Mouse (Mus musculus) intestine, postnatal 0 days (tissue): ENCODE data around the gene Eif4g3. TPM values are rescaled to one million over a fixed set of nuclear protein-coding genes. Genes with fewer than 3 reads are reported as not detected.
A peak's percentile ranks its signal among the peaks of the same experiment; 100 is the strongest.

Experiments used
- ATAC-seq: fragments of 200-750 bp; cut with Nextera tagmentation; 2 replicates; pipeline ENCODE4 v1.8.0; 2017; ENCODE audit warnings: mild to moderate bottlenecking, moderate TSS enrichment, moderate library complexity
- H3K27ac ChIP-seq: fragments of 300-500 bp; sonication (generic); 2 replicates; pipeline ENCODE4 v1.5.1; 2014; ENCODE audit warnings: mild to moderate bottlenecking, low read depth, low read length, moderate library complexity
- H3K27me3 ChIP-seq: fragments of 300-500 bp; sonication (generic); replicated peaks from 2 replicates; pipeline ENCODE4 v1.6.1; 2014; ENCODE audit warnings: low read length, mixed read lengths; ENCODE audit not compliant: control insufficient read depth, insufficient read depth
- H3K36me3 ChIP-seq: fragments of 300-500 bp; sonication (generic); 2 replicates; pipeline ENCODE4 v1.6.1; 2014; ENCODE audit warnings: mild to moderate bottlenecking, moderate library complexity; ENCODE audit not compliant: control insufficient read depth, insufficient read depth
- H3K4me1 ChIP-seq: fragments of 300-500 bp; sonication (generic); replicated peaks from 2 replicates; pipeline ENCODE4 v1.6.1; 2014; ENCODE audit warnings: antibody characterized with exemption, low read length, mixed read lengths; ENCODE audit not compliant: control insufficient read depth, insufficient read depth
- H3K4me2 ChIP-seq: fragments of 300-500 bp; sonication (generic); replicated peaks from 2 replicates; pipeline ENCODE4 v1.6.1; 2014; ENCODE audit warnings: low read depth, mild to moderate bottlenecking, moderate library complexity
- H3K4me3 ChIP-seq: fragments of 300-500 bp; sonication (generic); 2 replicates; pipeline ENCODE4 v1.5.1; 2014; ENCODE audit warnings: low read depth, low read length
- H3K9ac ChIP-seq: fragments of 300-500 bp; sonication (generic); 2 replicates; pipeline ENCODE4 v1.6.1; 2014; ENCODE audit warnings: mild to moderate bottlenecking, low read depth, low read length
- H3K9me3 ChIP-seq: fragments of 300-500 bp; sonication (generic); 2 replicates; pipeline ENCODE4 v1.6.1; 2016; ENCODE audit warnings: mixed run types; ENCODE audit not compliant: control insufficient read depth
- CTCF ChIP-seq: sonication (generic); IDR thresholded peaks from 2 replicates; pipeline ENCODE4 v1.5.1; 2016; ENCODE audit warnings: low read depth, mild to moderate bottlenecking, control low read depth, antibody characterized with exemption, moderate library complexity
- WGBS: fragments of 180-500 bp; shearing (Covaris S2); extraction: QIAGEN DNeasy Blood & Tissue Kit; methylation state at CpG from one replicate; pipeline ENCODE4 v1.1.7; 2014; 5-methylcytosine and 5-hydroxymethylcytosine counted together
- polyA plus RNA-seq: library from polyadenylated mRNA; unstranded; fragments of >200 nt; fragmentation: Nextera tagmentation; extraction: Ambion mirVana; gene quantifications from 2 replicates; pipeline ENCODE4 v1.2.1, GENCODE M21; 2015

Gene Eif4g3
- polyA plus RNA-seq, 1 experiment from 2014 or later, result 11.9 TPM

- no peak for TF ChIP-seq CTCF
- WGBS, result 84% methylated on average over 13 of the region's 13 CpGs
- ATAC-seq, result no peak
Measured at GRCm38 (mm10) chr4:138084851-138085573, 92.2 kb downstream of the Eif4g3 start.

DNA sequence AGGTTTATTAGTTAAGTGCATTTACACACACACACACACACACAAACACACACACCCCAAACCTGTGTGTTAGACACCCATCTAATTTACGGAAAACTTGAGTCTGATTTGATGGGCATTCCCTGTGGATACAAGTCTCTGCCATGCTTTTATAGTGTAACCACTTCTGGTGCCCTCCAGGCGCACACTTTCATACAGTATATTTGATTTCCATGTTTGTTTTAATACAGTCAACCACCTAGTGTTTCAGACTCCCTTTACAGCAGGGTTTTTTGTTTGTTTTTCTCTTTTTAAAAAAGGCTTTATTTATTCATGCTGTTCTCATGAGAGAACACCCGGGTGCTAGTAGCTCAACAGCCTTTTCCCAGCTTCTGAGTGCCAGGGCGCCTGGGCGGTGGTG, 94.1 kb downstream of the Eif4g3 start:
- Histone ChIP-seq H3K27ac (no peak overlapping the region), H3K36me3 (peaks cover 45% of the 10 kb centered on the region), H3K9me3 (no peaks in the 10 kb centered on the region), H3K9ac (no peak overlapping the region), H3K4me1 (no peaks in the 10 kb centered on the region), H3K4me2 (no peak overlapping the region), H3K27me3 (no peaks in the 10 kb centered on the region), H3K4me3 (no peak overlapping the region)
- no peak for TF ChIP-seq CTCF
- no peak for ATAC-seq
- WGBS, result 87% methylated on average over 5 of the region's 5 CpGs

More at GRCm38 (mm10) chr4:138084851-138085573, 92.2 kb downstream of the Eif4g3 start:
- Histone ChIP-seq H3K4me3 (no peak overlapping the region), H3K27me3 (no peaks in the 10 kb centered on the region), H3K36me3 (peaks cover 45% of the 10 kb centered on the region), H3K9me3 (no peaks in the 10 kb centered on the region), H3K27ac (no peak overlapping the region), H3K4me1 (no peaks in the 10 kb centered on the region), H3K4me2 (no peak overlapping the region), H3K9ac (no peak overlapping the region)

- Histone ChIP-seq H3K27ac (no peak overlapping the region), H3K27me3 (no peaks in the 10 kb centered on the region), H3K4me1 (no peaks in the 10 kb centered on the region), H3K4me3 (no peak overlapping the region), H3K9ac (no peak overlapping the region), H3K36me3 (peaks cover 34% of the 10 kb centered on the region), H3K4me2 (no peak overlapping the region), H3K9me3 (no peaks in the 10 kb centered on the region)
- no peak for ATAC-seq
- WGBS, result 58% methylated on average over 2 of the region's 2 CpGs
- peak; percentile 48 for TF ChIP-seq CTCF
Measured at GRCm38 (mm10) chr4:138089512-138089911, 96.7 kb downstream of the Eif4g3 start.

GRCm38 (mm10) chr4:138091562-138092194, 98.9 kb downstream of the Eif4g3 start:
- WGBS, result 82% methylated on average over 7 of the region's 7 CpGs
- no peak for ATAC-seq
- Histone ChIP-seq H3K4me2 (no peak overlapping the region), H3K9me3 (no peaks in the 10 kb centered on the region), H3K36me3 (peaks cover 20% of the 10 kb centered on the region), H3K27me3 (no peaks in the 10 kb centered on the region), H3K4me1 (no peaks in the 10 kb centered on the region), H3K9ac (no peak overlapping the region), H3K27ac (no peak overlapping the region), H3K4me3 (no peak overlapping the region)
- TF ChIP-seq CTCF, result no peak

DNA sequence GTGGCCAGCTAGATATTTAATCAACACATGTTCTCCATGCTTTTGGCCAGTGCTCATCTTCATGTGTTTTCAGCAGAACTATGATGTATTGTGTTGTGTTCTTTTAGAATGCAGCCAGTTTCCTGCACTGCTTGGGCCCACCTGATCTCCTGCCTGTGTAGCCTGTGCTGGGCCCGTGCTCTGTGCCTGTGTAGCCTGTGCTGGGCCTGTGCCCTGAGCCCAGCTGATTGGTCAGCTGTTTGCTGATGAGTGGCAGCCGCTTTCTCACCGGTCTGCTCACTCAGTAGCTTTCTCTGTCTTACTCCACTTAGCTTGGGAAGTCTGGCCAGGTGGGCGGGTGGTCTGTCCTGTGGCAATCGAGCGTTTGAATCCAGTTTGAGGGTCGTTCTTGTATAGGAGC, 107.6 kb downstream of the Eif4g3 start:
- Histone ChIP-seq H3K27ac (no peak overlapping the region), H3K9ac (no peak overlapping the region), H3K4me1 (no peaks in the 10 kb centered on the region), H3K4me2 (no peak overlapping the region), H3K4me3 (no peak overlapping the region), H3K9me3 (no peaks in the 10 kb centered on the region), H3K27me3 (no peaks in the 10 kb centered on the region), H3K36me3 (peaks cover 61% of the 10 kb centered on the region)
- ATAC-seq, result no peak
- WGBS, result 86% methylated on average over 7 of the region's 7 CpGs
- TF ChIP-seq CTCF, result no peak

DNA sequence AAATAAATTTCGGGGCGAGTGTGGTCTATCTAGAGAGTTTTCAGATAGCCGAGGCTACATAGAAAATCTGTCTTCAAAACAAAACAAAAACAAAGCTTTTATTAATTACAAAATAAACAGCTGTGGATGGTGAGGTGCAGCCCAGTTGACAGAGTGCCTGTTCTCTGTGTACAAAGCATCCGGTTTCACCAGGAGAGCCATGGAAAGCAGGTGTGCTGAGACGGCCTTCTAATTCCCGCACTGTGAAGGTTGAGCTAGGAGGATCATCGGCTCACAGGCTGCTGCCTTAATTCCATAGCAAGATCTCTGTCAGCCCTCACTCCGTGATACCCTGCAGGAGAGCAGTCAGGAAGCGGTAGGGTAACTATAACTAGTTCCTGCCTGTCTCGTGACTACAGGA, 109.0 kb downstream of the Eif4g3 start:
- Histone ChIP-seq H3K36me3 (peaks cover 67% of the 10 kb centered on the region), H3K27me3 (no peaks in the 10 kb centered on the region), H3K9ac (no peak overlapping the region), H3K9me3 (no peaks in the 10 kb centered on the region), H3K27ac (no peak overlapping the region), H3K4me1 (no peaks in the 10 kb centered on the region), H3K4me2 (no peak overlapping the region), H3K4me3 (no peak overlapping the region)
- no peak for TF ChIP-seq CTCF
- ATAC-seq, result no peak
- 56% methylated on average over 10 of the region's 10 CpGs for WGBS
